Mouse (Mus musculus) thymus, adult 2 months (tissue): Measurements from ENCODE around the gene Rfx8.

Source experiments
- CTCF ChIP-seq: fragments of 200-500 bp; IDR thresholded peaks from 2 replicates; pipeline ENCODE4 v1.5.1; 2012; ENCODE audit warnings: mild to moderate bottlenecking, control low read depth, low read length, moderate library complexity, borderline replicate concordance; ENCODE audit not compliant: control insufficient read depth, poor library complexity, insufficient read depth; ENCODE audit errors: extremely low read depth
- POLR2A ChIP-seq: fragments of 200-500 bp; IDR thresholded peaks from 2 replicates; pipeline ENCODE4 v1.6.1; 2012; ENCODE audit warnings: mild to moderate bottlenecking, low read length, control low read depth, moderate library complexity; ENCODE audit not compliant: control insufficient read depth, poor library complexity, insufficient read depth; ENCODE audit errors: extremely low read depth

GRCm38 (mm10) chr1:39721351-39721726 is 542 bp upstream of the Rfx8 start:
- no peak for TF ChIP-seq CTCF
- TF ChIP-seq POLR2A: no peak
